Mouse (Mus musculus) erythroblast, embryonic 14.5 days (primary cell): ENCODE results near the gene Engase.

Source experiments
- GATA1 ChIP-seq: IDR thresholded peaks from 2 replicates; pipeline ENCODE4 v1.6.1; 2012; ENCODE audit warnings: low read length, inconsistent platforms, mixed read lengths
- TAL1 ChIP-seq: IDR thresholded peaks from 3 replicates; pipeline ENCODE4 v1.6.1; 2012; ENCODE audit warnings: low read length, inconsistent platforms, mixed read lengths

DNA sequence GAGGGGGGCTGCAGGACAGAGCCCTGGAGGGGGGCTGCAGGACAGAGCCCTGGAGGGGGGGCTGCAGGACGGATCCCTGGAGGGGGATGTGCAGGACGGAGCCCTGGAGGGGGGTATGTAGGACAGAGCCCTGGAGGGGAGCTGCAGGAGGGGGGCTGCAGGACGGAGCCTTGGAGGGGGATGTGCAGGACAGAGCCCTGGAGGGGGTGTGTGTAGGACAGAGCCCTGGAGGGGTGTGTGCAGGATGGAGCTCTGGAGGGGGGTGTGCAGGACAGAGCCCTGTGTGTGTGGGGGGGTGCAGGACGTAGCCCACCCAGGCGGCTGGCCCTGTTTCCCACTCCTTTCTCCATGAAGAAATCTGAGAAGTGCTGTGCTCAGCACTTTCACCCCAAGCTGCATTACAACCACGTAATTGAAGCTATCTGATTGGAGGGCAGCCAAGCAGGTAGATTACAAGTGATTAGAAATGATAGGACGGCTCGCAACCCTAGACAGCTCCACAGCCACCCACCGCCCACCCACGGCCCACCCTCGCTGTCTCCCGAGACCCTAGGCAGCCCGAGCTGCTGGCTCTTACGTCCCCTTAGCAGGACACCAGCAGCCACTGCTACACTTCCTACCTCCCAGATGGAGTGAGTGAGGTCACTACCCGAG is 35.8 kb downstream of the Engase start:
- TF ChIP-seq GATA1: no peak
- TF ChIP-seq TAL1: no peak
